ENCODE assay signal across 13 mouse cellular contexts in the genomic region with DNA sequence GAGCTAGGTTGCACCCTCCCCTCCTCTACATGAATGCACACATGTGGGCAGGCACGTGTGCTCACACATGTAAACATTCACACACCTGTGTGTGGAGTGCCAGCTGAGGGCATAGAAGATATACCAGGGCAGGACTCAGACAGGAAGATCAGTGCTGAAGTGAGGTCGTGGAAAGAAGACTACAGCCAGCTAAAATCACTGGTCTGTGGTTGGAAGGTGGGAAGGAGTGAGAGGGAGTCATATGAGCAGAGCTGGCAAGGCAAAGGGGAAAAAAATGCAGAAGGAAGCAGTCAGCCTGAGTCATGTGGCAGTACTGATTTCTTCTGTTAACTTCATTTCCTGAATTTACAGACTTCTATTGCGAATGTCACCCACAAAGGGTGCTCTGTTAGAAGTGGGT. TPM values are rescaled to one million over a fixed set of nuclear protein-coding genes. Genes with fewer than 3 reads are reported as not detected.
DNase-seq lines count a peak whose midpoint lies in the region; ATAC-seq and TF ChIP-seq lines count a peak whose summit lies in the region.
"Had no signal": no experiment of that assay in that cellular context is flagged by ENCODE, and none has a peak within 500 bp of the region (broad histone marks: within the 10 kb centered on the region; RNA-seq: fewer than 3 reads in every experiment).

No protein-coding gene starts in this region.

- no peak for TF ChIP-seq CTCF in C2C12 (IDR thresholded peaks at IDR 0.05; ENCODE audit: control insufficient read depth, insufficient read depth, insufficient read length)

- no peak overlapping the region for H3K27ac ChIP-seq in midbrain, embryonic 10.5 days (replicated peaks)
- H3K27ac ChIP-seq: embryonic facial prominence, embryonic 13.5 days; hindbrain, postnatal 0 days; midbrain, embryonic 12.5 days had no signal

- H3K79me3 ChIP-seq in C2C12 (ENCODE audit: low read depth) = no peaks in the 10 kb centered on the region

- no peaks in the 10 kb centered on the region for H3K79me2 ChIP-seq in C2C12 (ENCODE audit: control insufficient read depth, insufficient read depth)

- H3K27me3 ChIP-seq in C2C12 (ENCODE audit: control insufficient read depth, insufficient read depth, insufficient read length) = no peaks in the 10 kb centered on the region
- peaks cover 20% of the 10 kb centered on the region for H3K27me3 ChIP-seq in megakaryocyte, embryonic 14.5 days (replicated peaks)
- H3K27me3 ChIP-seq in midbrain, embryonic 10.5 days (ENCODE audit: low read depth, poor library complexity, severe bottlenecking) = no peaks in the 10 kb centered on the region
- H3K27me3 ChIP-seq: embryonic facial prominence, embryonic 13.5 days; midbrain, embryonic 12.5 days; Patski had no signal

- peak; percentile 44 for DNase-seq in kidney, adult 11 months
- DNase-seq in kidney, postnatal 10 days = no peak
- no peak for DNase-seq in thymus, postnatal 4 days
- DNase-seq in embryo, embryonic 10 days (ENCODE audit: low spot score) = no peak
- DNase-seq in midbrain, embryonic 10.5 days (ENCODE audit: low spot score) = no peak
- DNase-seq: thymus, postnatal 36 days had no signal

- H3K4me3 ChIP-seq in C2C12 (ENCODE audit: insufficient read depth, poor library complexity, severe bottlenecking) = no peak overlapping the region
- peak overlapping the region; percentile 79 for H3K4me3 ChIP-seq in megakaryocyte, embryonic 14.5 days (replicated peaks)
- H3K4me3 ChIP-seq in midbrain, embryonic 10.5 days = no peak overlapping the region
- H3K4me3 ChIP-seq: embryonic facial prominence, embryonic 13.5 days; midbrain, embryonic 12.5 days had no signal

- H3K4me1 ChIP-seq in megakaryocyte, embryonic 14.5 days = peaks cover 27% of the 10 kb centered on the region
- H3K4me1 ChIP-seq in midbrain, embryonic 10.5 days = no peaks in the 10 kb centered on the region
- H3K4me1 ChIP-seq: midbrain, embryonic 12.5 days had no signal

- WGBS in midbrain, embryonic 10.5 days = 72% methylated on average over 3 of the region's 3 CpGs

- H3K9me3 ChIP-seq in megakaryocyte, embryonic 14.5 days = no peaks in the 10 kb centered on the region
- no peaks in the 10 kb centered on the region for H3K9me3 ChIP-seq in midbrain, embryonic 10.5 days (replicated peaks)
- H3K9me3 ChIP-seq: embryonic facial prominence, embryonic 13.5 days; midbrain, embryonic 12.5 days had no signal

- no peak overlapping the region for H3ac ChIP-seq in C2C12 (ENCODE audit: control insufficient read depth, insufficient read length, low read depth)

- ATAC-seq in common myeloid progenitor, adult 5-6 weeks (replicated peaks; ENCODE audit: low read depth, poor library complexity, severe bottlenecking) = peak; percentile 88
- ATAC-seq: hindbrain, postnatal 0 days; Patski had no signal

- H3K36me3 ChIP-seq in C2C12 (ENCODE audit: control insufficient read depth, insufficient read depth) = no peaks in the 10 kb centered on the region
- no peaks in the 10 kb centered on the region for H3K36me3 ChIP-seq in megakaryocyte, embryonic 14.5 days (replicated peaks; ENCODE audit: low read length)
- no peaks in the 10 kb centered on the region for H3K36me3 ChIP-seq in midbrain, embryonic 10.5 days
- H3K36me3 ChIP-seq: embryonic facial prominence, embryonic 13.5 days; midbrain, embryonic 12.5 days had no signal

TF ChIP-seq in C2C12, 6 proteins besides CTCF, POLR2A, EP300 and RAD21:
- TF ChIP-seq MYOG (IDR thresholded peaks at IDR 0.05; ENCODE audit: control insufficient read depth, extremely low read depth, insufficient read length) (no peak), MAX (IDR thresholded peaks at IDR 0.05) (no peak), CEBPB (IDR thresholded peaks at IDR 0.05; ENCODE audit: low read depth) (no peak), USF1 (IDR thresholded peaks at IDR 0.05; ENCODE audit: low read depth) (peak; percentile 66), FOSL1 (IDR thresholded peaks at IDR 0.05; ENCODE audit: insufficient read depth, low read length, poor library complexity, severe bottlenecking) (no peak), MYOD1 (IDR thresholded peaks at IDR 0.05; ENCODE audit: control insufficient read depth, insufficient read length, low read depth) (no peak)

RNA-seq across cellular contexts. Expression of gene Akr1a1, which starts 16.7 kb away (rescaled TPM):
- polyA plus RNA-seq in C2C12 (2012; fragmentation: generic; extraction: Trizol) = 737 TPM
- 416 TPM in 2 replicates for total RNA-seq in common myeloid progenitor, adult 5-6 weeks (2017)
- polyA plus RNA-seq in megakaryocyte, embryonic 14.5 days (2012; ENCODE audit: insufficient read depth, low replicate concordance) = 135 and 303 TPM in 2 replicates
- polyA plus RNA-seq in midbrain, embryonic 10.5 days (2016; fragmentation: Nextera tagmentation; extraction: Ambion mirVana) = 529 and 547 TPM in 2 replicates

RNA-seq across cellular contexts. Expression of gene Prdx1, which starts 17.2 kb away (rescaled TPM):
- 459 TPM for polyA plus RNA-seq in C2C12 (2012; fragmentation: generic; extraction: Trizol)
- total RNA-seq in common myeloid progenitor, adult 5-6 weeks (2017) = 266 and 285 TPM in 2 replicates
- 13.8 TPM in 1 of 2 replicates, not detected in the other for polyA plus RNA-seq in megakaryocyte, embryonic 14.5 days (2012; ENCODE audit: insufficient read depth, low replicate concordance)
- polyA plus RNA-seq in midbrain, embryonic 10.5 days (2016; fragmentation: Nextera tagmentation; extraction: Ambion mirVana) = 1,189 and 1,392 TPM in 2 replicates

RNA-seq across cellular contexts. Expression of gene Mmachc, which starts 40.1 kb away (rescaled TPM):
- polyA plus RNA-seq in C2C12 (2012; fragmentation: generic; extraction: Trizol) = 12.5 TPM
- 22.7 and 24.9 TPM in 2 replicates for total RNA-seq in common myeloid progenitor, adult 5-6 weeks (2017)
- polyA plus RNA-seq in megakaryocyte, embryonic 14.5 days (2012; ENCODE audit: insufficient read depth, low replicate concordance) = 0.18 TPM in 1 of 2 replicates, not detected in the other
- 42.0 and 47.1 TPM in 2 replicates for polyA plus RNA-seq in midbrain, embryonic 10.5 days (2016; fragmentation: Nextera tagmentation; extraction: Ambion mirVana)

RNA-seq across cellular contexts. Expression of gene Ccdc163, which starts 40.2 kb away (rescaled TPM):
- 22.0 TPM for polyA plus RNA-seq in C2C12 (2012; fragmentation: generic; extraction: Trizol)
- total RNA-seq in common myeloid progenitor, adult 5-6 weeks (2017) = 12.3 and 35.8 TPM in 2 replicates
- 1.9 TPM in 1 of 2 replicates, not detected in the other for polyA plus RNA-seq in megakaryocyte, embryonic 14.5 days (2012; ENCODE audit: insufficient read depth, low replicate concordance)
- polyA plus RNA-seq in midbrain, embryonic 10.5 days (2016; fragmentation: Nextera tagmentation; extraction: Ambion mirVana) = 34.8 TPM in 2 replicates

RNA-seq across cellular contexts. Expression of gene Nasp, which starts 40.4 kb away (rescaled TPM):
- 79.1 TPM for polyA plus RNA-seq in C2C12 (2012; fragmentation: generic; extraction: Trizol)
- total RNA-seq in common myeloid progenitor, adult 5-6 weeks (2017) = 465 and 496 TPM in 2 replicates
- polyA plus RNA-seq in megakaryocyte, embryonic 14.5 days (2012; ENCODE audit: insufficient read depth, low replicate concordance) = 2.1 and 5.4 TPM in 2 replicates
- polyA plus RNA-seq in midbrain, embryonic 10.5 days (2016; fragmentation: Nextera tagmentation; extraction: Ambion mirVana) = 294 and 306 TPM in 2 replicates

Comparison
In these comparisons a context has a peak if more than half of its experiments do, and no peak if none do; other contexts are left out.
1. RNA of gene Prdx1, which starts 17.2 kb away (polyA plus RNA-seq): 1,189 to 1,392 TPM in midbrain, embryonic 10.5 days and 459 TPM in C2C12 (single experiment); 13.8 TPM in megakaryocyte, embryonic 14.5 days; every median in the first group is over 10 times any median in the second.
2. RNA of gene Mmachc, which starts 40.1 kb away (polyA plus RNA-seq): 42.0 to 47.1 TPM in midbrain, embryonic 10.5 days and 12.5 TPM in C2C12 (single experiment); 0.18 TPM in megakaryocyte, embryonic 14.5 days; every median in the first group is over 10 times any median in the second.